Mouse (Mus musculus) embryonic fibroblast, embryonic 13.5 days (primary cell): ENCODE measurements around the gene Slc26a10.

ENCODE experiments used
- CTCF ChIP-seq: IDR thresholded peaks from 2 replicates; pipeline ENCODE4 v1.5.1; 2011; ENCODE audit warnings: mild to moderate bottlenecking, control low read depth, low read length, moderate library complexity, borderline replicate concordance; ENCODE audit not compliant: insufficient read depth
- POLR2A ChIP-seq: IDR thresholded peaks from 2 replicates; pipeline ENCODE4 v1.6.1; 2011; ENCODE audit warnings: low read depth, mild to moderate bottlenecking, control low read depth, low read length, moderate library complexity

DNA sequence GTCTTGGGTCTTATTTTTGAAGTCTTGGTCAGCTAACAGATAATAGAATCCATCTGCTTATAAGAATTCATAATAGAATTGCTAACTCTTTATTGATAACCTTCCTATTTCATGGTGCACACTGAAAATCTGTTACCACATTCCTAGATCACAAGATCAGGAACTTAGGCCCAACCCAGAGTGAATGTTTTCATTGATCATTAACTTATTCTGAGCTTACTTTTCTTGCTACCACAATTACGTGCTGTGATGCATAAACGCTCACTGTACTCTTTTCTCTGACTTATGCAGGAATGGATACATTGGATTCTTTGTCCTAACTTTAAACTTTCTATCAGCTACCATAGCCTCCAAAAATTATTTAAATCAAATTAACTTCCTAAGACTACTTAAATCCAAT, 26.2 kb downstream of the Slc26a10 start:
- TF ChIP-seq POLR2A (no peak), CTCF (no peak)
